Mouse (Mus musculus) limb, embryonic 12.5 days (tissue): ENCODE data around the gene Tapbp. TPM values are rescaled to one million over a fixed set of nuclear protein-coding genes. Genes with fewer than 3 reads are reported as not detected.
A peak's percentile ranks its signal among the peaks of the same experiment; 100 is the strongest.

ENCODE experiments used
- ATAC-seq: fragments of 200-750 bp; cut with Nextera tagmentation; 2 replicates; pipeline ENCODE4 v1.8.0; 2017; ENCODE audit warnings: low read depth, moderate TSS enrichment; ENCODE audit not compliant: insufficient number of reproducible peaks, insufficient read depth, low FRiP score, low TSS enrichment
- H3K27ac ChIP-seq: fragments of 300-500 bp; sonication (generic); 2 replicates; pipeline ENCODE4 v1.5.1; 2016; ENCODE audit warnings: mild to moderate bottlenecking, moderate library complexity
- H3K27me3 ChIP-seq: fragments of 300-500 bp; sonication (generic); 2 replicates; pipeline ENCODE4 v1.6.1; 2016; ENCODE audit warnings: mild to moderate bottlenecking, moderate library complexity
- H3K36me3 ChIP-seq: fragments of 300-500 bp; sonication (generic); 2 replicates; pipeline ENCODE4 v1.6.1; 2016; ENCODE audit warnings: mild to moderate bottlenecking, moderate library complexity
- H3K4me1 ChIP-seq: fragments of 300-500 bp; sonication (generic); replicated peaks from 2 replicates; pipeline ENCODE4 v1.6.1; 2016
- H3K4me2 ChIP-seq: fragments of 300-500 bp; sonication (generic); 2 replicates; pipeline ENCODE4 v1.6.1; 2016; ENCODE audit warnings: mild to moderate bottlenecking, moderate library complexity
- H3K4me3 ChIP-seq: fragments of 300-500 bp; sonication (generic); replicated peaks from 2 replicates; pipeline ENCODE4 v1.5.1; 2016; ENCODE audit warnings: mild to moderate bottlenecking
- H3K9ac ChIP-seq: fragments of 300-500 bp; sonication (generic); replicated peaks from 2 replicates; pipeline ENCODE4 v1.6.1; 2016; ENCODE audit warnings: mild to moderate bottlenecking, moderate library complexity
- H3K9me3 ChIP-seq: fragments of 300-500 bp; sonication (generic); 2 replicates; pipeline ENCODE4 v1.6.1; 2016; ENCODE audit warnings: mild to moderate bottlenecking, moderate library complexity
- WGBS: fragments of 180-500 bp; shearing (Covaris S2); methylation state at CpG from one replicate; pipeline ENCODE4 v1.1.7; 2016; 5-methylcytosine and 5-hydroxymethylcytosine counted together
- microRNA-seq: library from miRNA; unstranded; fragments of <30 nt; microRNA quantifications from one replicate; pipeline ENCODE4, GENCODE M21; 2017
- polyA plus RNA-seq: library from polyadenylated mRNA; unstranded; fragments of >200 nt; fragmentation: Nextera tagmentation; extraction: Ambion mirVana; gene quantifications from 2 replicates; pipeline ENCODE4 v1.2.1, GENCODE M21; 2016

Tapbp gene
- polyA plus RNA-seq, 1 experiment from 2014 or later, result 21.5 TPM

DNA sequence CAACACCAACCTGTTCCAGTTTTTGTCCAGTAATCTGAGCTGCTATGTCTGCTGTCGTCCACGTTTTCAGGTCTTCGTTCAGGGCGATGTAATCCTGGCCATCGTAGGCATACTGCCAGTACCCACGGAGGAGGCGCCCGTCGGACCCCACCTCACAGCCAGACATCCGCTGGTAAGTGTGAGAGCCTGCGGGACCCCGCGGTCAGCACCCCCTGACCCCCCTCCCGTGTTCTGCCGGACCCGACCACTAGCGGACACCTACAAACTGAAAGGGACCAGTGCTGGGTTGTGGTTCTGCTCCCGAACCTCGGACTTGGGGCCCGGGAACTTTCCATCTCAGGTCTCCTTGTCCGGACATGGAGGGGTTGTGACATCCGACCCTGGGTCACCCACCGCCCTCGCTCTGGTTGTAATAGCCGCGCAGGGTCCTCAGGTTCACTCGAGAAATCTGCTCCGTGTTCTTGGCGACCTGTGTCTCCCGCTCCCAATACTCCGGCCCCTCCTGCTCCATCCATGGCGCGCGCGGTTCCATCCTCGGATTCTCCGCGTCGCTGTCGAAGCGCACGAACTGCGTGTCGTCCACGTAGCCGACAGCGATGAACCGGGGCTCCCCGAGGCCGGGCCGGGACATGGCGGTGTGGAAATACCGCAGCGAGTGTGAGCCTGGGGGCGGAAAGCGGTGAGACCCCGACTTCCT lies 62.3 kb downstream of the Tapbp start:
- Histone ChIP-seq H3K9ac (peak overlapping the region; percentile 50), H3K9me3 (no peaks in the 10 kb centered on the region), H3K4me3 (peak overlapping the region; percentile 39), H3K4me2 (peak overlapping the region; percentile 62), H3K4me1 (peaks cover 17% of the 10 kb centered on the region), H3K27me3 (peaks cover 64% of the 10 kb centered on the region), H3K36me3 (no peaks in the 10 kb centered on the region), H3K27ac (no peak overlapping the region)
- ATAC-seq, result no peak
- WGBS, result 2% methylated on average over 57 of the region's 57 CpGs

DNA sequence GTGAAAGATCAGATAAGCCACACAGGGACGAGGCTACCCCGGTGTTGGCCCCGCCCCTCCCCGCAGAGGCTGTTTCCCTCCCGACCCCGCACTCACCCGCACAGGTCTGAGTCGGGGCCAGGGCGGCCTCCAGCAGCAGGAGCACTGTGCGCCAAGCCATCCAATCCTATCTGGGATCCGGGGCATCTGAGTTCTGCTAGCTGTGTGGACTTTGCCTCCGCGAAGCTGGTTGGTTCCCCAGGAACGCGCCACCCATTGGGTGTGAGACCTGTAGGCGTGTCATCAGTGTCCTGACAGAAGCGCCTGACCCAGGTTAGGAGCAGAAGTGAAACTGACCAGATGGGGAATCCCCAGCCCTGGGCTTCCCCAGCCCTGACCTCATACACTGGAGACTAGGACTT lies 62.9 kb downstream of the Tapbp start:
- no peaks in the 10 kb centered on the region for H3K9me3 ChIP-seq
- H3K9ac ChIP-seq, result peak overlapping the region; percentile 50; the same call in 1 of the 2 replicates
- peaks cover 17% of the 10 kb centered on the region for H3K4me1 ChIP-seq
- peaks cover 62% of the 10 kb centered on the region for H3K27me3 ChIP-seq
- no peak overlapping the region for H3K27ac ChIP-seq
- peak overlapping the region; percentile 62 for H3K4me2 ChIP-seq
- peak overlapping the region; percentile 39 for H3K4me3 ChIP-seq
- WGBS, result under 1% methylated on average over 16 of the region's 17 CpGs
- no peaks in the 10 kb centered on the region for H3K36me3 ChIP-seq
- no peak for ATAC-seq

Small RNA genes within 50 kb of the gene (microRNA-seq; reads per million reads assigned to microRNA genes)
- not detected for gene Gm27740

Other genes with a start within 250 kb of the Tapbp start
- 477 and 517 TPM in 2 replicates for gene Hnrnpm, start 229.0 kb upstream of the Tapbp start, polyA plus RNA-seq
- gene March2, start 197.2 kb upstream of the Tapbp start, polyA plus RNA-seq, result 39.1 and 39.4 TPM in 2 replicates
- 335 and 351 TPM in 2 replicates for gene Rab11b, start 155.4 kb upstream of the Tapbp start, polyA plus RNA-seq
- 43.2 and 43.7 TPM in 2 replicates for gene Angptl4, start 134.1 kb upstream of the Tapbp start, polyA plus RNA-seq
- 28.1 and 28.7 TPM in 2 replicates for gene Kank3, start 105.4 kb upstream of the Tapbp start, polyA plus RNA-seq
- gene Rps28, start 91.3 kb upstream of the Tapbp start, polyA plus RNA-seq, result 1,001 and 1,020 TPM in 2 replicates
- 458 and 462 TPM in 2 replicates for gene Ndufa7, start 91.3 kb upstream of the Tapbp start, polyA plus RNA-seq
- gene Cd320, start 72.8 kb upstream of the Tapbp start, polyA plus RNA-seq, result 66.4 and 73.9 TPM in 2 replicates
- gene Gm7029, start 42.1 kb upstream of the Tapbp start, polyA plus RNA-seq, result not detected in 2 replicates
- gene Kifc1, start 25.2 kb upstream of the Tapbp start, polyA plus RNA-seq, result 6.6 and 7.6 TPM in 2 replicates
- gene Platr17, start 10.8 kb upstream of the Tapbp start, polyA plus RNA-seq, result 0.46 and 1.1 TPM in 2 replicates
- gene Daxx, start 6.5 kb upstream of the Tapbp start, polyA plus RNA-seq, result 66.2 and 79.3 TPM in 2 replicates
- 21.8 and 22.4 TPM in 2 replicates for gene Zbtb22, start within 50 bp of the Tapbp start, polyA plus RNA-seq
- 61.3 and 64.2 TPM in 2 replicates for gene Rgl2, start 13.6 kb downstream of the Tapbp start, polyA plus RNA-seq
- gene Pfdn6, start 24.4 kb downstream of the Tapbp start, polyA plus RNA-seq, result 180 and 186 TPM in 2 replicates
- 45.5 and 45.8 TPM in 2 replicates for gene Wdr46, start 24.8 kb downstream of the Tapbp start, polyA plus RNA-seq
- gene B3galt4, start 35.6 kb downstream of the Tapbp start, polyA plus RNA-seq, result 5.0 and 6.8 TPM in 2 replicates
- gene Vps52, start 39.9 kb downstream of the Tapbp start, polyA plus RNA-seq, result 53.3 and 55.0 TPM in 2 replicates
- 1,388 and 1,510 TPM in 2 replicates for gene Rps18, start 40.1 kb downstream of the Tapbp start, polyA plus RNA-seq
- 4.5 and 5.0 TPM in 2 replicates for gene H2-K1, start 84.4 kb downstream of the Tapbp start, polyA plus RNA-seq
- 21.6 and 25.3 TPM in 2 replicates for gene Ring1, start 108.8 kb downstream of the Tapbp start, polyA plus RNA-seq
- 54.4 and 56.8 TPM in 2 replicates for gene H2-Ke6, start 112.2 kb downstream of the Tapbp start, polyA plus RNA-seq
- gene Slc39a7, start 115.8 kb downstream of the Tapbp start, polyA plus RNA-seq, result 179 and 191 TPM in 2 replicates
- 64.3 and 64.4 TPM in 2 replicates for gene Rxrb, start 115.9 kb downstream of the Tapbp start, polyA plus RNA-seq
- gene Col11a2, start 123.5 kb downstream of the Tapbp start, polyA plus RNA-seq, result 17.5 and 31.9 TPM in 2 replicates
- gene H2-Oa, start 176.4 kb downstream of the Tapbp start, polyA plus RNA-seq, result 0.71 and 0.86 TPM in 2 replicates
- gene H2-DMa, start 203.6 kb downstream of the Tapbp start, polyA plus RNA-seq, result 11.1 and 13.2 TPM in 2 replicates
- gene Brd2, start 206.7 kb downstream of the Tapbp start, polyA plus RNA-seq, result 129 and 134 TPM in 2 replicates
- gene H2-DMb2, start 227.4 kb downstream of the Tapbp start, polyA plus RNA-seq, result 0.30 and 0.32 TPM in 2 replicates
- 1.2 and 1.3 TPM in 2 replicates for gene H2-DMb1, start 237.2 kb downstream of the Tapbp start, polyA plus RNA-seq